In the genomic region with DNA sequence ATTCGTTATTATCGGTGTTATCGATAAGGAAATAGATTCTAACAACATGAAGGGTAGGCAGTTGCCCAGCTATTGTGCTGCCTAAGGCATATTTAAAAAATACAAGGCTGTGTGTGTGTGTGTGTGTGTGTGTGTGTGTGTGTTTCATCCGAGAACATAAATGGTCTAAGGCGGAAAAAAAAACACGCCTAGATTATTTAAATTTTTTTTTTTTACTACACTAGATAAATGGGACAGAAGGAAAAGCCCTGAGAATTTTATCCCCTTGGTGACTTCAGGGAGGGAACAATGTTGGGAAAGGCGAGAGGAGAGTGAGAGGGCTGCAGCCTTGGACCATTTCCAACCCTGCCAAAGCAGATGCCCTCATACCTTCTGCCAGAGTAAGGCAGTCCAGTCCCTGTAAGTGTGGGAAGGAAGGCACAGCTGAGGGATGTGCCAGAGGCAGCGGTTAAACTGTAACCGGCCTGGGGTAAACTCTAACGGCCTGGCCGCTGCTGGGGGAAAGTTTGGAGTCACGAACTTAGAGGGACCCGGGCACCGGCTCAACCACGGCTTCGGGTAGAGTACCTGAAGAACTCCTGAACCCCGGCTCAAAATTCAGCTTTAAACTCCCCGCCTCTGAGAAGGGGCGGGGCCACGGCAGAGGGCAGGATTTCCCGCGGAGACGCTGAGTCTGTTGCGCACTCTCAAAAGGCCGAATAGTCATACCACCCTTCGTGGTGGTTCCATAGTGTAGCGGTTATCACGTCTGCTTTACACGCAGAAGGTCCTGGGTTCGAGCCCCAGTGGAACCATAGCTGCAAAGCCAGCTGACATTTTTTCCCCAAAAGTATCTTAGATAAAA, we compare ENCODE assay signal across 8 mouse cellular contexts. TPM values are rescaled to one million over a fixed set of nuclear protein-coding genes. Genes with fewer than 3 reads are reported as not detected.
DNase-seq lines count a peak whose midpoint lies in the region; ATAC-seq and TF ChIP-seq lines count a peak whose summit lies in the region.

No protein-coding gene starts in this region.

- H3K4me1 ChIP-seq in hindbrain, postnatal 0 days (ENCODE audit: insufficient read depth, low read length), result no peaks in the 10 kb centered on the region

- peak overlapping the region; percentile 81 for H3K27ac ChIP-seq in gastrocnemius, adult 2 months
- H3K27ac ChIP-seq in hindbrain, postnatal 0 days, result no peak overlapping the region

- peak; percentile 87 for DNase-seq in gastrocnemius, adult 2 months
- peak; percentile 88 for DNase-seq in hindbrain, postnatal 0 days (ENCODE audit: low spot score)
- DNase-seq in left cerebral cortex, adult 18-20 months (ENCODE audit: low spot score in 2 of 2), result peak; percentile 92 to 95
- peak; percentile 88 to 93 for DNase-seq in lung, postnatal 4 days
- DNase-seq in retina, postnatal 1 day, result peak; percentile 91
- DNase-seq in urinary bladder, adult 18-20 months (ENCODE audit: low spot score in 2 of 2), result peak; percentile 88 to 94

- peak overlapping the region; percentile 76 for H3K4me3 ChIP-seq in gastrocnemius, adult 2 months
- H3K4me3 ChIP-seq in hindbrain, postnatal 0 days (ENCODE audit: low read length), result peak overlapping the region; percentile 48

- no peaks in the 10 kb centered on the region for H3K36me3 ChIP-seq in hindbrain, postnatal 0 days (ENCODE audit: insufficient read depth, low read length)

- ATAC-seq in activated CD4-positive, CD25-positive, alpha-beta regulatory T cell, adult 4 months, result peak; percentile 94
- peak; percentile 97 for ATAC-seq in common myeloid progenitor, adult 5-6 weeks (replicated peaks; ENCODE audit: low read depth, poor library complexity, severe bottlenecking)
- peak; percentile 98 for ATAC-seq in hindbrain, postnatal 0 days

- H3K4me2 ChIP-seq in hindbrain, postnatal 0 days (ENCODE audit: low read depth, low read length), result peak overlapping the region; percentile 52

- no peaks in the 10 kb centered on the region for H3K9me3 ChIP-seq in hindbrain, postnatal 0 days (ENCODE audit: low read length)

- intact Hi-C loops in gastrocnemius, adult 2 months (cut with DNase I), result loop anchor here (10.0 kb wide), 1 partner anchor 261 kb away; the partner anchor contains the start of gene Phka2

- TF ChIP-seq CTCF in gastrocnemius, adult 2 months (IDR thresholded peaks at IDR 0.05), result no peak; the same call in 1 of the 2 replicates
- no peak for TF ChIP-seq CTCF in hindbrain, postnatal 0 days (IDR thresholded peaks at IDR 0.05; ENCODE audit: low read depth)

- WGBS in hindbrain, postnatal 0 days, result 36% methylated on average over 30 of the region's 30 CpGs

- H3K27me3 ChIP-seq in hindbrain, postnatal 0 days (ENCODE audit: insufficient read depth, low read length), result no peaks in the 10 kb centered on the region; the same call in 1 of the 2 replicates

- no peak overlapping the region for H3K9ac ChIP-seq in hindbrain, postnatal 0 days (replicated peaks; ENCODE audit: low read length)

RNA-seq across cellular contexts. Expression of gene Rs1, which starts 2.2 kb away (rescaled TPM):
- polyA plus RNA-seq in activated CD4-positive, CD25-positive, alpha-beta regulatory T cell, adult 4 months (2017; shearing (Covaris generic)), result not detected
- not detected in 2 replicates for total RNA-seq in common myeloid progenitor, adult 5-6 weeks (2017)
- total RNA-seq in gastrocnemius, adult 2 months (2021), result not detected
- total RNA-seq in hindbrain, postnatal 0 days (2014; rRNA removed), result not detected in 2 replicates
- 0.04 TPM in 1 of 2 replicates, not detected in the other for polyA plus RNA-seq in hindbrain, postnatal 0 days (2015; fragmentation: Nextera tagmentation; extraction: Ambion mirVana)
- total RNA-seq in left cerebral cortex, adult 18-20 months (2021), result under 1 TPM in 1 of 2 experiments, not detected in 1; 0.07 TPM

RNA-seq across cellular contexts. Expression of gene Ppef1, which starts 30.0 kb away (rescaled TPM):
- not detected for polyA plus RNA-seq in activated CD4-positive, CD25-positive, alpha-beta regulatory T cell, adult 4 months (2017; shearing (Covaris generic))
- total RNA-seq in common myeloid progenitor, adult 5-6 weeks (2017), result 0.29 TPM in 1 of 2 replicates, not detected in the other
- total RNA-seq in gastrocnemius, adult 2 months (2021), result not detected
- total RNA-seq in hindbrain, postnatal 0 days (2014; rRNA removed), result 0.89 and 3.6 TPM in 2 replicates
- 2.9 and 3.7 TPM in 2 replicates for polyA plus RNA-seq in hindbrain, postnatal 0 days (2015; fragmentation: Nextera tagmentation; extraction: Ambion mirVana)
- total RNA-seq in left cerebral cortex, adult 18-20 months (2021), result 1 to 10 TPM in 1 of 2 experiments, under 1 TPM in 1; 0.58 to 1.4 TPM
